Mouse (Mus musculus): ENCODE data around the gene Neu3.

Neu3 gene

DNA sequence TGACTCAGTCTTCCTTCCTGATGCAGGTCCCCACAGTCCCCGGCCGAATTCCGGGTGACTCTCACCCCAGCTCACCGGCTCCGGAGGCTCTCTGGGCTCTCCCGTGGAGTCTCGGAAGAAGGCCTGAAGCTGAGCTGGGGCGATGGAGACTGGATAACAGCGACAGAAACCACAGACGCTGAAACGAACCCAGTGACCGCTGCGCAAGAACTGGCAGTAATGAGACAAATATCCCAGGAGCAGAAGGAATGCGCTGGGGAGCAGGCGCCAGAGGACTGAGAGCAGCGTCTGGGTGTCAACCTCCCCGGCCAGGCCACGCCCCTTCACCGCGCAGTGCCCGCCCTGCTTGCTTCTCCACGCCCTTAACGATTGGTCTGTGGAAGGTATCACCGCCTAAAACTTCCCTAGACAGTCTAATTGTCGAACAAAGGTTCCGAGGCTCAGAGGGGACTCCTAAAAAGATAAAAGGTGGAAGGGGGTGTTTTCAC is at the start of gene Neu3:
Gene Neu3, minus strand, starts transcription at position 335 of the 488 bp plus-strand sequence.
- in situ Hi-C loops (cut with MboI, MseI): no loop called here

DNA sequence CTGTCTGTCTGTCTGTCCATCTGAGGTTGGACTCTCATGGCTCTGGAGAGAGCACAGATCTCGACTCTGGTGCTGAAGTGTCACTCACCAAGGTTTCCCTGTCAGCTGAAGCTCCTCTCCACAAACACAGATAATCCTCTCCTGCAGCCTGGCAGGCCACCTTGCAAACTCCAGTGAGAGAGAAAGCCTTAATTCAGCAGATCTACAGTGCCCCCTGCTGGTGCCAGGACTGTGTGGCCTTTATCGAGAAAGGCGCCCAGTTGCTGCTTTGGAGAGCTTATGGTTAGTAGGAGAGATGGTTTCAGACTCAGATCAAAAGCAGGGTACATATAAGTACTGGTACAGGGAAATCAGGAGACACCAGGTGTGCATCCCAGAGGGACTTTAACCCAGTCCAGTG is 48.1 kb upstream of the Neu3 start:
- in situ Hi-C loops (cut with MboI, MseI): loop anchor here (5.0 kb wide), 2 partner anchors 64 to 259 kb away; no protein-coding TSS in a partner anchor

DNA sequence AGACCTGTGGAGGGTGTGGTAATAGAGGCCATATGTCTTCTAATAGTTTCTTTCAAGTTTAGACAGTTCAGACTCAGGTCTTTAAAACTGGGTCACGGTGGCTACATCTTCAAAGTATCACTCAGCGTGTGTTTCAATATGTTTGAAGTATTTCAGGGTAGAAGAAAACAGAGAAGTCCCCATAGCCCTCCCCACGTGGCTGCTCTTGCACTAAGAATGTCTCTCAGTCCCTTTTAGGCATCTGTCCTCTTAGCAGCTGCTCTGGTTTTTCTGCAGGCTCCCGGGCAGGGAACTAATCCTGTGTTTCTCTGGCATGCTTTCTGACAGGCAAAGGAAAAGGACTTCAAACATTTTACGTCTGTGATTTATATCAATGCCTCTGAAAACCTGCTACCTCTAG is 47.7 kb upstream of the Neu3 start:
- in situ Hi-C loops (cut with MboI, MseI): loop anchor here (5.0 kb wide), 2 partner anchors 64 to 259 kb away; no protein-coding TSS in a partner anchor

DNA sequence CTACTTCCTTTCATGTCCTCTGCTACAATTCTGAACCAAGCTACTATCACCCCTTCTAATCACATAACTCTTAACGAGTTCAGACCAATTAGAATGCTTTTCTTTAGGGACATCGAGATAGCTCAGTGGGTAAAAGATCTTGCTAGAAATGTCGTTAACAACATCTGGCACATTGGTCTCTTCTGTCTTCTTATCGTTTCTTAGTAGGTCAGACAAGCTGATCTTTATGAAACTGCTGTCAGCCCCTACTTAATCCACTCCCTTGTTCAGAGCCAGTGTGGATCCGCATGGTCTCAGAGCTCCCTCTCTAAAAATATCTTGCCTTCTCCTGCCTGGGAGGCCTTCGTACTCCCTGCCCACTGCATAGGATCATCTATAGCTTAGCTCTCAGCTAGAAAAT is 45.7 kb upstream of the Neu3 start:
- in situ Hi-C loops (cut with MboI, MseI): no loop called here

DNA sequence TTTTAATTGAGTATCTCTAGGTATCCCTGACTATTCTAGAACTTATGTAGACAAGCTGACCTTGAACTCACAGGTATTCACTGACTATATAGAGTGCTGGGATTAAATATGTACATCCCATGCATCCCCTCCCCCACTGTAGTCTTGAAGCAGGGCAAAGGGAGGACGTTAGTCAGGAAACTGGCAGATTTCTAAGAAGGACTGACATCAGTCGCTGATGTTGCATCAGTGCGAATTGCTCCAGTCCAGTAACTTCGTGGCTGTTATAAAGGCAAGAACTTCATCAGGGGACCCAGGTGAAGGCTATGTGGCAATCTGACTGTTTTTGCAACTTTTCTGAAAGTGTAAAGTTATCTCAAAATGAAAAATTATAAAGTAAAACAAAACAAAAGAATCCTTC is 41.1 kb upstream of the Neu3 start:
- in situ Hi-C loops (cut with MboI, MseI): loop anchor here (10.0 kb wide), 1 partner anchor 394 kb away; no protein-coding TSS in a partner anchor

DNA sequence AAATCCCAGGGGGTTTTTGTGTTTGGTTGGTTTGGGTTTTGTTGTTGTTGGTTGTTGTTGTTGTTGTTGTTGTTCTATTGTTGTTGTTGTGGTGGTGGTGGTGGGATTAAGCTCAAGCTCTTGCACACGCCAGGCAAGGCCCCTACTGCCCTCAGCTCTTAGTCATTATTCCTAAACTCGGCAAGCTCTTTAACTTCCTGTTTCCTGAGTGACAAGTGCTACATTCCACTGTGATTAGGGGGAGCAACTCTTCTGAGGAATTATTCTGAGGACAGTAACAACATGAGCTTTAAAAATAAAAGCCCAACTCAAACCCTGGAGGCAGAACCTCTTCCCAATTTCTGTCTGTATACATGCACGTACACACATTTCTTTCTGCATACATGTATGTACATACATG is 37.0 kb upstream of the Neu3 start:
- in situ Hi-C loops (cut with MboI, MseI): loop anchor here (10.0 kb wide), 1 partner anchor 390 kb away; no protein-coding TSS in a partner anchor

DNA sequence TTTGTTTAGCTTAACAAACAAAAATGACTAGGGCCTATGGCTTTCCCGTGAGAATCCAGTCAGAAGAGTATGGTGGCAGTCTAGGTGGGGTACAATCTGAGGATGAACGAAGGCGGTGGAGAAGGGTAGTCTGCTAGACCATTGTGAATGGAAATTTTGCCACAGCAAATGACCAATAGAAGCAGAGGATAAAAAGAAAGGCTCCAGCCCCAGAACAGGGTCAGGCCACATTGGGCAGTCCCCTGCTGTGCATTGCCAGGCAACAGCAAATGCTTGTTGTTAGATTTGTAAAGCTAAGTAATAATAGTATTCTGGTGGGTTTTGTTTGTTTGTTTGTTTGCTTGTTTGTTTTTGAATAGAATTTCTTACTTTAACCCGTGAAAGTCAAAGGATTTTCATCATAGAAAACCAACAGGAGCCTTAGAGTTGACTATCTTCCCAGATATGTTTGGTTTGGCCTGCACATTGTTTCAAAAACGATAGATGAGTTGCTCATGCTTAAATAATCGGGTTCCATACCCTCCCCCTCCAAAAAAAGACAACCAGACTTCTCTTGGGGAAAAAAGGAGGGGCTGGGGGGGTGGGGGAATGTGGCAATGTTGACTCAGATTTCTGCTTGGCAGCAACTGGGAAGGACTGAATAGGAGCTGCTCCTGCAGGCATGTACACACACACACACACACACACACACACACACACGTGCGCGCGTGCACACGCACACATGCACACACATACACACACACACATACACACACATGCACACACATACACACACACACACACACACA is 36.2 kb upstream of the Neu3 start:
- in situ Hi-C loops (cut with MboI, MseI): loop anchor here (10.0 kb wide), 1 partner anchor 390 kb away; no protein-coding TSS in a partner anchor

DNA sequence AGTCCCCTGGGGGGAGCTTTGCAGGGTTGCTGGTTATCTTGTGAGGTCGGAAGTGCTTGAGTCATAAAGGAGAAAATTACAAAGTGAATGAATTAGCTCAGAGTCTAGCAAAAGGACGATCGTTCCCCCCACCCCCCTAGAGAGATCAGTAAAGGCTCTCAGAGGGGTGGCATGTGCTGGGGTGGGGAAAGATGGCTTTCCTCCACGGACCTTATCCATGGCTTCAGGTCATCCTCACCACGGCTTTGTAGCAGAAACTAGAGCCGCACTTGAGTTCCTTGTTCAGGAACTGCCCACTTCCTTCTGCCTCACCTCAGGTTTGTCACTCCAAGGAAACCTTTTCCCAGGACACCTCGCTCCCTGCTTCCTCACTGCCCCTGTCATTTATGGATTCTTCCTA is 35.1 kb upstream of the Neu3 start, which contains the start of gene Spcs2:
Gene Spcs2, minus strand, starts transcription at position 101 of the 400 bp plus-strand sequence.
- in situ Hi-C loops (cut with MboI, MseI): loop anchor here (10.0 kb wide), 1 partner anchor 389 kb away; no protein-coding TSS in a partner anchor

DNA sequence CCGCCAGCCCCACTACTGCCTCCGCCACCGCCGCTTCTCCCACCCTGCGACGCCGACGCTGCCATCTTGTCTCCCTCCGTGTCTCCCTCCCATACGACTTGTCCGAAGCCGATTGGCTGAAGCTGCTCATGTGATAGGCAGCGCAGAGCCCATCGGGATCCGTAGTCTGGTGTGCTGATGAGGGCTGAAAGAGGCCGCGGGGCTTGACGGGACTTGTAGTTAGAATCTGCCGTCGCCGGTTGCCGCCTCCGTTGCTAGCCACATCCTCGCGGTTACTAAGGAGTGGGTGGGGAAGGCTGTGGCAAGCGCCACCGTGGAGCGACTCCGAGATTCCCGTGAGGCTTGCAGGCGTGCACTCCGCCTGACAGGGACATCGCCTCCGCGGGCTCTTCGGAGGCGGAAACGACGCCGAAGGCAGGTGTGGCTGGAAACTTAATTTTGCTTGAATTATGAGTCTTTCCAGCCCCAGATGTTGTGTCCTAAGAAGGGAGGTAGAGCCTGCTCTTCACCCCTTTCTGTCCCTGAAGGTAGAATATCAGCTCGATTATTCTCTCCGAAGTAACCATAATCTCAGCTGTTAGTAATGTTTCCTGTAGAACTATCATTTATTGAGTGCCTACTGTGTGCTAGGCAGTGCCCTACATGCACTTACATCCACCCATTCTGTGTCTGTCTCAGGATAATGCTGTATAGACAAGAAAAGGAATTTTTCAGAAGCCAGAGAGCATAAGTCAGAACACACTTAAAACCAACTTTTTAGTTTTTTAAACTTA is 30.8 kb upstream of the Neu3 start, which contains the start of gene Xrra1:
Gene Xrra1, plus strand, starts transcription at position 304 of the 773 bp plus-strand sequence.
- in situ Hi-C loops (cut with MboI, MseI): no loop called here

DNA sequence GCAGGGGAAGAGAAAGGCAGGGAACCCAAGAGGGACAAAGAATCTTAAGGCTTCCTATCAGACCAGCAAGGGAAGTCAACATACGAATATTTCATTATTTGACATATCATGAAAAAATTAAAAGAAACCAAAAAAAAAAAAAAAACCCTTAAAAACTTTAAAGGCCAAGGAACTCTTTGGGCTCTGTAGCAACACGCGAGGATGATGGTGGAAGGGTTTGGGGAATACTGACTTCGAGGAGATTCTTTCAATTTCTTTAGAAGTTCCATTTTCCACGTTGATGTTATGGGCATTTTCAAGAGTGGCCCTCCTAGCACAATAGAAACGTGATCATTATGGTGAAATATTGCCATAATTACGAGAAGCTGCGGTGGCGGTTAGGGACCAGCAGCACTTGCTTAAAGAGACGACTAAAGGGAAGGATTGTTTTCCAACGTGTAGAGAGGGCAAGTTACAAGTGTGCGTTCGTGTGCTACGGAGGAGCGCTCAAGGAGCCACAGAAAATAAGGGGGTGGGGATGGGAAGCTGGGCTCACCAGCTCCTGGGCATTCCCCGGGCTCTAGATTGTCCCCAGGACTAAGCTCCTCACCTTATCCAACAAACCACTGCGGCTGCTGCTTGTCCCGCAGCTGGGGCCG is 30.1 kb upstream of the Neu3 start:
- in situ Hi-C loops (cut with MboI, MseI): no loop called here

DNA sequence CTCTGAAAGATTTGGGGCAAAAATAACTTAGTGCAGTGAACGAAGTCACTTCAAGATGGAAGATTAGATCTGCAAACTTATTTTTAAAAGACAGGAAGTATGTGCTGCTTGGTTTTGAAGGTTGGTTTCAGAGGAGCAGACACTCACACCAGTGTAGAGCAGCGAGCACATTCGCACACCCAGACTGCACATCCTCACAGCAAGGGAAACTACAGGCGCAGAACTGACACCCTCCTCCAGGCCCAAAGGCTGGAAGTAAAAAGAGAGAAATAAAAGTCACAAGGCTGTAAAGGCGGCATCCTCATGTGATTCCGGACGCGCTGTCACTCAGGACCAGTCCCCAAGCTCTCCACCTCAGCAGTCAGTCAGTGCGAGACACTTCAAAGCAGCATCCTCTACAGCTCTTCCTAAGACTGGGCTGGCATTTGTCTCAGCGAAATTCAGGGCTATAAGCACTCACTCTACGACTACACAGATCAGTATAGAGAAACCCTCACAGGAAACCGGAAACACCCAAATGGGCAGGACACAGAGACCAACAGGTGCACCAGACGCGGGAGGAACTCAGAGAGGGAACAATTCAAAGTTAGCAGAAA is 28.1 kb upstream of the Neu3 start:
- in situ Hi-C loops (cut with MboI, MseI): no loop called here

DNA sequence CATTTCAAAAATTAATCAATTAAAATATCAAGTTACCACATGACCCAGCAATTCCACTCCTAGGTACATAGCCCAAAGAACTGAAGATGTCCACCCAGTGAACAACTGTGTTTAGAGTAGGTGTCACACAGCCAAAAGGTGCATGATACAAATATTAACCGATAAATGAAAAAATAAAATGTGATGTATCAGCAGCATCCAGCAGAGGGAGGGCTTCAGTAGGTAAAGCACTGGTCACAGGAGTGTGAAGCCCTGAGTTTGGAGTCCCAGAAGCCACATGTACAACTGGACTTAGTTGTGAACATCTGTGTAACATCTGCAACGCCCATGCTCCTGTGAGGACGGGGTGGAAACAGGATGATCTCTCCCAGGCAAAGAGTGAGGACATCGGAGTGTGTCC is 26.1 kb upstream of the Neu3 start:
- in situ Hi-C loops (cut with MboI, MseI): no loop called here

DNA sequence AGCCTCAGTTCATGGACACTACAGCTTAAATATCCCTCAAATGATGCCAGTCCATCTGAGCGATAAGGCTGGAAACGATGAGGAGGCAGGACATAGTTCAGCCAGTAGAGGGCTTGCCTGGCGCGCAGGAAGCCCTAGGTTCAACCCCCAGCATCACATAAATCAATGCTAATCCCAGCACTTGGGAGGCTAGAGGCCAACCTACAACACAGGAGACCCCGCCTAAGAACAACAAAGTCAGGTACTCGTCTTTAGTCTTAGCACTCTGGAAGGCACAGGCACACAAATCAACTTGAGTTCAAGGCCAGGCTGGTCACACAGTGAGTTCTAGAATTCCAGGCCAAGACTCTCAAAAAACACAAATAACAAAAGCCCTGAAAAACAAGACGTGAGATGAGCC is 25.1 kb upstream of the Neu3 start:
- in situ Hi-C loops (cut with MboI, MseI): no loop called here

DNA sequence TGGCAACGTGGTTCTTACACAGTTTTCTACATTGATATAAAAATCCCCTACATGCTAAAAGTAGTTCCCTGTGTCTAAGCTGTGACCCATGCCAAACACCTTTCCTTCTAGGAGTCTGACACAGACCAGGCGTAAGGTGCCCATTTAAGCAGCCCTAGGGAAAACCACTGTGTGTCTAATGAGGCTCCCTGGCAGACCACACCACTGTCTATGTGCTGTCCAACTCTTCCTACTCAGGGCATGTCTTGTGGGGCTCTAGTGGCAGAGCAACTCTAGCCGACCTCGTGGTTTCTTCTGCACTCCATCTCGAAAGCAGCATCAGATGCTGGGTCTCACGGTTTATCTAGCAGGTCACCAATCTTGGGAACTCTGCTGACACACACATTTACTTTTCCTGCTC is 23.4 kb upstream of the Neu3 start:
- in situ Hi-C loops (cut with MboI, MseI): no loop called here

DNA sequence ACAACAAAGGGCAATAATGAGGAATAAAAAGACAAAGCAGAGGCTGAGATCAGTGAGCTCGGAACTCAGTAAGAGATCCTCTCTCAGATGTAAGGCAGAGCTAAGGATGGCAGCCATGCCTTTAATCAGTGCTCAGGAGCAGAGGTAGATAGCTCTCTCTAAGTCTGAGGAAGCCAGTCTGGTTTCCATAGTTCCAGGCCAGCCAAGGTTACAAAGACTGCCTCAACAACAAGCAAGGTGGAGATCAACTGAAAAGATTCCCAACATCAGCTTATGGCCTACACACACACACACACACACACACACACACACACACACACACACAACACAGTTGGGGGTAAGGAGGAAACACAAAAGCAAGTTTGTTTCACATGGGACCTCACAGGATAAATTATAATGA is 22.9 kb upstream of the Neu3 start:
- in situ Hi-C loops (cut with MboI, MseI): no loop called here

DNA sequence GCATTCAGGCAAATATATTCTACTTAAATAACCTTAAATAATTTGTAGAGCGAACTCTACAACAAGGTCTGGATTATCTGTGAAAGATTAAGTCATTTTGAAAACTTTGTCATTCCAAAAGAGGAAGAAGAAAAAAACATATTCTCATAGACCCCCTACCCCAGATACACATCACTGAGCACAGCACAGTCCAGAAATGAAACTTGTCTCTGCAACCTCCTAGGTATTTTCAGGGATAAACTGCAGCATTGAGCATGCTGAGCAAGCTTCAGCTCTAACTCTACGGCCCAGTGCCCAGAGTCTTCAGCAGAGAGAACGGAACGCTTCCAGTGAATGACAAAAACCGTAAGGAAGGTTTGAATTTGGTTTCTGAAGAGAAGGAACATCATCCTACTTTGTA is 22.3 kb upstream of the Neu3 start:
- in situ Hi-C loops (cut with MboI, MseI): no loop called here

DNA sequence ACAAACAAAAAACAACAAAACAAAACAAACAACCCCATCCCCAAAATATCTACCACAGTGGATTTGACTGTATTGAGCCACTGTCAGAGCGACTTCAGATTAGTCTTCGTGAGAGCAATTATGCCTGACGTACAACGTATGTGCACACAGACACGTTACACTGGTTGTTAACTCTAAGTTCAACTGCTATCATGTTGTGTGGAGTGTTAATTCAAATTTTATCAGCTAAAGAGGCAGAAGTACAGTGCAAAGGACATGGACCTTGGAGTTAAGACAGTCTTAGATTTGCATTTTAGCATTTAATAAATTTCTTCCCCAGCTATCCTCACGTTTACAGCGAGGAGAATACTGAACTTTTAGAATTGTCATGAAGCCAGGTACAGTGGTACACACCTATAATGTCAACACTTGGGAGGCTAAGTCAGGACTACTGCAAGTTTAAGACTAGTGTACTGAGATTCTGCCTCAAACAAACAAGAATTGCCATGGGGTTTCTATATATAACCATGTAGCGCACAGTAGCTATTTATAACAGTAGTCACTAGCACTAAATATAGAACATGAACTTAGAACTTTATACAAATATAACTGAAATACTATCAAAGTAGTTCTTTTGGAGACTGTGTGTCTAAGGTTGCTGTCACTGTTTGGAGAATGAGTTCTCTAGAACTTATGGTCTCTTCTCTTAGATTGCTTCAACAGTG is 17.5 kb upstream of the Neu3 start:
- in situ Hi-C loops (cut with MboI, MseI): no loop called here

DNA sequence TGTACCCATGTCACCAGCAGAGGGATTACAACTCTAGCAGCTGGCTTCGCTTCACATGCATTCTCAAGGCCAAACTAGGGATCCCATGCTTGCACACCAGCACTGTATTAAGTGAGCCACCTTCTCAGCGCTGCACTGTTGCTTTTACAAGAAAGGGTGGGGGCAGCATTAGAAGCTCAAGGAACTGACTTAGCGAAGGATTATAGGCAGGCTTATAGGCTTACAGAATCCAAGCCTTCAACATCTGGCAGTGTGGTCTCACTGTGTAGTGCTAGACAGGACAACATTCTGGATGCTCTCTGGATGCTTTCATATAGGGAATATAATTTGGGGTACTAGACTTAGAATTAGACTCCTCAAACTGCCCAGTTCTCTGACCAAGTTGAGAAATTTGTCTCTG is 10.0 kb upstream of the Neu3 start:
- in situ Hi-C loops (cut with MboI, MseI): no loop called here

DNA sequence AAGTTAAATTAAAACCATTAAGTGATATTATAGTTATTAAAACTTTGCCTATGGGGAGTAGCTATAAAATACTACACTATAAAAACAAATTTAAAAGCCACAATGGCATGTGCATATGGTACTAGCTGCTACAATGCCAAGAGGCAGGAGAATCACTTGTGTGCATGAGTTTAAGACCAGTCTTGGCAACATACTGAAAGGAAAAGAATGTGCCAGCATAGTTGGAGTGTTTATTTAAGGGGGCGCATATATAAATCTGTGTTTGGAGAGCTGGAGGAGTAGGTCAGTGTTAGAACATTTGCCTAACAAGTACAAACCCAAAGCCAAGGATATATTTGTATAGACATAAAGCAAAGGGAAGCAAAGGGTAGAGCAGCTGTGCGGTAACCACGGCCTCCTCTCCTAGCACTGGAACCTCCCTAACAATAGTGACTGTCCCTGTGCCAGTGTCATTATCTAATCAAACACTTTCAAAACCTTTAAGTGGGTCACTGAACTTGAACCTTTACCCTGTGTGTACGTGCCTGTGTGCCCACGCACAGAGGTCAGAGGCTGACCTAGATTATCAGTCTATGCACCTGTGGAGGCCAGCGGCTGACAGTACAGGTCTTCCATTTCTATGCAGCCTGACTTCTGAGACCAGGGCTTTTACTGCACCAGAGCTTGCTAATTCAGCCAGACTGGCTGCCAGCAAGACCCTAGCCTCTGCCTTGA is 9.3 kb upstream of the Neu3 start:
- in situ Hi-C loops (cut with MboI, MseI): no loop called here

DNA sequence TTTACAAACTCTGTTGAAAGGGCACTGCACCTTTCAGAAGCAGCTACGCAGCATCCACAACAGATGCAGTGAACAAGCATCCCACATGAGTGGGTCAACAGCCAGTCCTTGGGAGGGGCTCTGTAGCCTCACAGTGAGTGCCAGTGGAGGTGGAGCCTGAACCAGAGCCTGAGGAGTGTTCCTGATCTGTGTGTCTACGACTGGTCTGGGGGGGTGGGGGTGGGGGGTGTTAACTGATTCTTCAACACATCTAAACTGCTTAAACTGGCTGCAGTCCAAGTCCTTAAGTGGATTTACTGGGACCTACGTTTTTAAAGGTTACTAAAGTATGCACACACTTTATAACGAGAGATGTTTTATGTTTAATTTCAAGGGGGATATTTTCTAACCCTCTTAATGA is 8.6 kb upstream of the Neu3 start:
- in situ Hi-C loops (cut with MboI, MseI): no loop called here

Measured in T-helper 1 cell (primary cell).